In genomic region chr12:54879630-54880029, GRCm38 (mm10) we compare ENCODE assay signal across 9 mouse cellular contexts. TPM values are rescaled to one million over a fixed set of nuclear protein-coding genes. Genes with fewer than 3 reads are reported as not detected.
DNase-seq lines count a peak whose midpoint lies in the region; ATAC-seq and TF ChIP-seq lines count a peak whose summit lies in the region.
"Had no signal": no experiment of that assay in that cellular context is flagged by ENCODE, and none has a peak within 500 bp of the region (broad histone marks: within the 10 kb centered on the region; RNA-seq: fewer than 3 reads in every experiment).

No protein-coding gene starts in this region.

- no peaks in the 10 kb centered on the region for H3K4me1 ChIP-seq in midbrain, embryonic 10.5 days
- H3K4me1 ChIP-seq in midbrain, embryonic 13.5 days (replicated peaks): no peaks in the 10 kb centered on the region
- H3K4me1 ChIP-seq in heart, postnatal 0 days (ENCODE audit: control insufficient read depth, insufficient read depth): no peaks in the 10 kb centered on the region
- H3K4me1 ChIP-seq: neural tube, embryonic 12.5 days had no signal

- no peaks in the 10 kb centered on the region for H3K36me3 ChIP-seq in midbrain, embryonic 10.5 days
- H3K36me3 ChIP-seq in midbrain, embryonic 13.5 days: no peaks in the 10 kb centered on the region
- H3K36me3 ChIP-seq in heart, postnatal 0 days (replicated peaks; ENCODE audit: control insufficient read depth, insufficient read depth, low read length): no peaks in the 10 kb centered on the region
- H3K36me3 ChIP-seq: neural tube, embryonic 12.5 days had no signal

- ATAC-seq in midbrain, embryonic 13.5 days: no peak
- no peak for ATAC-seq in Patski
- no peak for ATAC-seq in heart, postnatal 0 days (ENCODE audit: insufficient read depth, low read depth)
- ATAC-seq in neutrophil, adult 5-6 weeks (ENCODE audit: extremely low read depth, insufficient number of reproducible peaks, low FRiP score, poor library complexity, severe bottlenecking): peak; percentile 56; the same call in 1 of the 2 replicates

- H3K9ac ChIP-seq in midbrain, embryonic 13.5 days (replicated peaks): no peak overlapping the region
- H3K9ac ChIP-seq in heart, postnatal 0 days (replicated peaks; ENCODE audit: low read depth, low read length): no peak overlapping the region
- H3K9ac ChIP-seq: neural tube, embryonic 12.5 days had no signal

- TF ChIP-seq EP300 in heart, postnatal 0 days (IDR thresholded peaks at IDR 0.05; ENCODE audit: low read depth): no peak

- intact Hi-C loops in left cerebral cortex, postnatal 4 days (cut with DNase I): no loop called here

- H3K27ac ChIP-seq in midbrain, embryonic 10.5 days (replicated peaks): no peak overlapping the region
- no peak overlapping the region for H3K27ac ChIP-seq in midbrain, embryonic 13.5 days
- no peak overlapping the region for H3K27ac ChIP-seq in heart, postnatal 0 days (ENCODE audit: low read depth)
- H3K27ac ChIP-seq: neural tube, embryonic 12.5 days had no signal

- DNase-seq in midbrain, embryonic 10.5 days (ENCODE audit: low spot score): peak; percentile 46
- no peak for DNase-seq in Patski (ENCODE audit: low read depth, low spot score)
- DNase-seq in cerebellum, postnatal 25 days: peak; percentile 66 to 79
- peak; percentile 63 for DNase-seq in heart, postnatal 0 days (ENCODE audit: low spot score)
- peak; percentile 60 for DNase-seq in left cerebral cortex, postnatal 4 days
- peak; percentile 58 to 60 for DNase-seq in urinary bladder, postnatal 36 days (ENCODE audit: low spot score in 2 of 2)

- H3K9me3 ChIP-seq in midbrain, embryonic 10.5 days (replicated peaks): no peaks in the 10 kb centered on the region
- no peaks in the 10 kb centered on the region for H3K9me3 ChIP-seq in midbrain, embryonic 13.5 days
- H3K9me3 ChIP-seq in heart, postnatal 0 days (replicated peaks; ENCODE audit: control insufficient read depth, low read length): no peaks in the 10 kb centered on the region

- CTCF ChIA-PET in Patski (lab: Charles Lee): interaction anchor here (0.8 to 3.8 kb wide), 5 partner anchors 9 to 50 kb away, joined by 3 to 13 read pairs (median 3); no protein-coding TSS in a partner anchor

- POLR2A ChIA-PET in Patski (lab: Charles Lee): interaction anchor here (1.1 kb wide), 1 partner anchor 45 kb away, joined by 6 read pairs; no protein-coding TSS in a partner anchor

- no peaks in the 10 kb centered on the region for H3K27me3 ChIP-seq in midbrain, embryonic 10.5 days (ENCODE audit: low read depth, poor library complexity, severe bottlenecking)
- H3K27me3 ChIP-seq in midbrain, embryonic 13.5 days: no peaks in the 10 kb centered on the region
- no peaks in the 10 kb centered on the region for H3K27me3 ChIP-seq in Patski
- H3K27me3 ChIP-seq in heart, postnatal 0 days (ENCODE audit: control insufficient read depth, insufficient read depth, low read length): no peaks in the 10 kb centered on the region
- H3K27me3 ChIP-seq: neural tube, embryonic 12.5 days had no signal

- peak; percentile 69 for TF ChIP-seq CTCF in Patski (IDR thresholded peaks at IDR 0.05)
- TF ChIP-seq CTCF in heart, postnatal 0 days (IDR thresholded peaks at IDR 0.05; ENCODE audit: low read depth): peak; percentile 78

- no peak overlapping the region for H3K4me3 ChIP-seq in midbrain, embryonic 10.5 days
- no peak overlapping the region for H3K4me3 ChIP-seq in midbrain, embryonic 13.5 days (replicated peaks)
- no peak overlapping the region for H3K4me3 ChIP-seq in heart, postnatal 0 days (ENCODE audit: low read depth, low read length)
- H3K4me3 ChIP-seq: neural tube, embryonic 12.5 days had no signal

- no peak overlapping the region for H3K4me2 ChIP-seq in midbrain, embryonic 13.5 days (replicated peaks)
- no peak overlapping the region for H3K4me2 ChIP-seq in heart, postnatal 0 days (ENCODE audit: low read depth, low read length)
- H3K4me2 ChIP-seq: neural tube, embryonic 12.5 days had no signal

- in situ Hi-C loops in Patski (cut with MboI; ENCODE audit: low pct_unique_long_range_greater_than_20kb): loop anchor here (5.0 kb wide), 1 partner anchor 47 kb away; no protein-coding TSS in a partner anchor

- WGBS in midbrain, embryonic 10.5 days: 16% methylated on average over 6 of the region's 6 CpGs
- WGBS in midbrain, embryonic 13.5 days: 15% methylated on average over 6 of the region's 6 CpGs
- 5% methylated on average over 6 of the region's 6 CpGs for WGBS in heart, postnatal 0 days

RNA-seq across cellular contexts. Expression of gene Cfl2, which starts 17.0 kb away (rescaled TPM):
- polyA plus RNA-seq in midbrain, embryonic 10.5 days (2016; fragmentation: Nextera tagmentation; extraction: Ambion mirVana): 196 and 221 TPM in 2 replicates
- 284 and 299 TPM in 2 replicates for polyA plus RNA-seq in midbrain, embryonic 13.5 days (2015; fragmentation: Nextera tagmentation; extraction: Ambion mirVana)
- 223 TPM for polyA plus RNA-seq in Patski (2021)
- total RNA-seq in heart, postnatal 0 days (2014; rRNA removed; ENCODE audit: low replicate concordance): 454 and 487 TPM in 2 replicates
- polyA plus RNA-seq in heart, postnatal 0 days (2015; fragmentation: Nextera tagmentation; extraction: Ambion mirVana): 555 and 561 TPM in 2 replicates
- 100 to 1,000 TPM; 229 to 245 TPM for total RNA-seq in left cerebral cortex, postnatal 4 days (2021)
- total RNA-seq in neutrophil, adult 5-6 weeks (2017): 25.7 and 33.4 TPM in 2 replicates
